Mouse (Mus musculus) telencephalon, adult 2 months (tissue): ENCODE measurements at regions not wholly inside any gene's neighbourhood (a gene's known extent, or its start where the extent isn't known, plus 50 kb on each side); places are given as distances from the start of the nearest gene placed in this dataset.
A peak's percentile ranks its signal among the peaks of the same experiment; 100 is the strongest.

Experiments
- DNase-seq: peaks from one replicate; pipeline ENCODE4 v3.0.0-alpha.2; 2011; ENCODE audit warnings: low read depth, low spot score

DNA sequence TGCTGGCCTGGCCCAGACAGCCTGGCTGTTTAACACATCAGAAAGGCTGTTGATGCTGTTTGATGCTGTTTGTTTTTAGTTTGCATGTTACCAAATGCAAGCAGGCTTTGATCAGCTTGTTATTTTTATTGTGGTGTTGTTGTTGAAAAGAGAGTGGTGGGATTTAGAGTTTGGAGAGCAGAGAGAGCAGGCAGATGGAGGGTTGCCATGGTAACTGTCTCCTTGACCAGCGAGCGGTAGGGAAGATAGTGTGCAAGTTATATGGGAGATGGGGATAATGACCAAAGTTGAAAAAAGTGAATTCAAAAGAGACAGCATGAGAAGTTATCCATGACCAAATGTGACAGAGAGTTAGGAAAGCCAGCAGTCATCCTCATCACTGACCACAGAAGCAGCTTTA is 83.3 kb downstream of the Cmc2 start:
- DNase-seq = no peak

DNA sequence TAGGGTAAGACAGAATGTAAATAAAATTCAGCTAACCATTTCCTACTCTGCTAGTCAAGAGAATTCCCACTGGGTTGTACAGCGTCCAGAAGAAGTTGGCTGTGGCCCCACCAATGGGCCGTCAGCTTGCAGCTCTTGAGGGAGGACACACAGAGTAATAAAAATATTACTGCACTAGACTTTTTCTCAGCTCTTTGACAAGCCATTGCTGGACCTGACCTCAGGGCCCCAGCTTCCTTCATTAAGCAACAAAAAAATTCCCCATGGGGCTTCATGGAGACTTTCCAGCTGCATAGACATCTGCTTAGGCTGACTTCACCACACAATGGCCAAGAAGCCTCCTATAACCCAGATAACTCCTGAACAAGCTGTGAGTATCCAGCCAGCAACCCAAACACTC is 89.1 kb downstream of the Cmc2 start:
- DNase-seq = no peak

DNA sequence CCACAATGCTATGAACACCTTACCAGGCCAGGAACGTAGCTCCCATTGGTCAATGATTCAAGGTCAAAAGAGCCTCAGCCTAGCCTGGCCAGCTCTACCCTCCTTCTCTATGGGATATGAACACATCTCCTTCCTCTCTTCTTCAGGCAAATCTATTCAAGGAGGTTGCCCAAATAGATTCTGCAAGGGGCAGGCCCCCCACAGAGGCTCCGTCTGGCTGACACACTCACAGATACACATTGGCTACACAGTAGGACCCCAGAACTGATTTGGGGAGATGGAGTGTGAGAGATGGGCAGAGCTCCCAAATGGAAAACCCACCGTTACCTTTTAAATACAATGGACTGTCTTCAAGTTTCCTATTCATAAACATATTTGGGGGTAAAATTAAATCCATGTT is 91.6 kb downstream of the Cmc2 start:
- DNase-seq = no peak

DNA sequence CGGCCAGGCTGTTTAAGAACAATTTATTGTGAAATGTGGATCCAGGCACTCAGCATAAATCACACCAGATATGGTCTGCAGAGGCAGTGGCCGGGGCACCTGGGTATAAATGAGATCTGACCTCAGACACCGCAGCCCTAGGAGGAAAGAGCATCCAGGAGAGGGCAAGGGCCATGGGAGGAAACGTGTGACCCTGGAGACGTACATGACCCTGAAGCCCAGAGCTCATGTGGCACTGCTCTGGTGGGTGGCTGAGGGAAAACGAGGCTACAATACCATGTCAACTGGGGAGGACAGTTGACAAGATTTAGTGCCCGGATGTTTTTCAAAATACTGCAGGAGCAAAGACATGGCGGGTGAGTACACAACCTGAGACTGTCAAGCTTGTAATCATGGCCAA is 93.0 kb downstream of the Cmc2 start:
- no peak for DNase-seq

DNA sequence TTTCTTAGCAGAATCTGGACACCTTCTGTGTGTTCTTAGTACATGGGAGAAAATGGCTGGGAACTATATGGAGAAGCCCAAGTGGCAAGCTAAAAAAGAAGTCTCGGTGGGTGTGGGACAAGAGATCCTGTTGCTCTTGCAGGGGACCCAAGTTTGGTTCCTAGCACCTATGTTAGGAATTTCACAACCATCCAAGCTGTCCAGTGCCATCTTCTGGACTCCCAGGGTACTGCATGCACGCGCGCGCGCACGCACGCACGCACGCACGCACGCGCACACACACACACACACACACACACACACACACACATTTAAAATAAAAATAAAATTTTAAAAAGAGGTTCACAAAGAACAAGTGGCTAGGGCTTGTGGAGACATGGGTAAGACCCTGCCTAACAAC is 94.1 kb downstream of the Cmc2 start:
- no peak for DNase-seq

DNA sequence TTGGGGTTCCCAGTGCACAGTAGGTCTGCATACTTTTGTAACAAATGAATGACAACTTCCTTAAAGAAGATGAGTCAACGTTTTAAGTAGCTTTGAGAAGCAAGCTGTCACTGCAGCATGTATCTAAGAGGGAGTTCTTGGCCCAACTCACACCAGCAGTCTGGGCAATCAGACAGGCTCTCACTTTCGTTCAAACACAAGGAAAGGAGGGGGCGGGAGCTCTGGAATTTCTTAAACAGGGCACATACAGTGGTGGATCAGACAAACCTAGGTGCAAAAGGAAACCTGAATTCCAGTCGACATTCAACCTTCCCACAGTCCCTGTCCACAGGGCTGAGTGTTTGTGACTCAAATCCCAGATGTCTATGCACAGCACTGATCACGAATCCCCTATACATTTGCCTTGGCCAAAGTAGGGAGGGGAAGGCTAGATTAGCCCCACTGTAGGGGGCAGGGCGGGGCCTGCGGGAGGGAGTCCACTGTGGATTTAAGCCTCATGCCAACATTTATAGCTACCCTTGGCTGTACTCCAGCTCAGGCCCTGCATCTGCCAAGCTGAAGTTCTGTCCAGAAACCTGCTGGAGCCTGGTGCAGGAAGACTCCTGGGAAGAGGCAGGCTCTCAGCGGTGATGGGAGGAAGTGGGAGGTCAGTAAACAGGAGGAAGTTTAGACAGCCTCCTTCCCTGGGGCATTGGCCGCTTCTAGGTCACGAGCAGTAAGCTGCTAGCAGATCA is 81.5 kb upstream of the Cdyl2 start:
- DNase-seq = no peak

DNA sequence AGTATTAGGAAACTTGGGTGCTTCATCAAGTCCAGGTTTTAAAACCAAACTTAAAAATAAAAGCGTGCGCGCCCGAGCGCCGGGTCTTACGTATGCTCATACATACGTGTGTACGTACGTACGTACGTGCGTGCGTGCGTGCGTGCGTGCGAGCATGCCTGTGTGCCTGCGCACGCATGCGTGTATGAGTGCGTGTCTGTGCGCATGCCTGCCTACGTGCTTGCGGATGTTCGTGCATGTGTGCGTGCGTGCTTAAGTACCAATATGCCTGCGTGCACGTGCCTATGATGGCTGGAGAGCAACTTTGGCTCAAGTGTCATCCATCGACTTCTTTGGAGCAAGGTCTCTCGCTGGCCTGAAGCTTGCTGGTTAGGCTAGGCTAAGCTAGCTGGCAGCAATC is 68.5 kb upstream of the Cdyl2 start:
- DNase-seq = no peak

DNA sequence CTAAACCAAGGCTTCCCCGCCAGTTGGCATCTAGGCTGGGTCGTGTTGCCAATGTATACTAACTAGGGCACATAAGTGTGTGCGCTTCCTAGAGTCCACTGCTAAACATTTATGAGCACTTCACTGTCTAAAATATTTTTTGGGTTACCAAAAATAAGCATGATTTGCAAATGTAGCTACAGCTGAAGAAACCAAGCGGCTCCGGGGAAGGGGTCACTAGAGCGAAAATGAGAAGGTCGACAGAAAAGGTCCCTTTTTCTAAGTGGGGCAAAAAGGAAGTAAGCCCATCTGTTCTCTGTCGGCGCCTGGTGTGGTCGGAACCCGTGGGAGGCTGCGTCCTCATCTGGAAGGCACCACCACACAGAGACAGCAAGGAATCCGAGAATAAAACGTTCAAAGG is 67.8 kb upstream of the Cdyl2 start:
- DNase-seq = peak; percentile 17

DNA sequence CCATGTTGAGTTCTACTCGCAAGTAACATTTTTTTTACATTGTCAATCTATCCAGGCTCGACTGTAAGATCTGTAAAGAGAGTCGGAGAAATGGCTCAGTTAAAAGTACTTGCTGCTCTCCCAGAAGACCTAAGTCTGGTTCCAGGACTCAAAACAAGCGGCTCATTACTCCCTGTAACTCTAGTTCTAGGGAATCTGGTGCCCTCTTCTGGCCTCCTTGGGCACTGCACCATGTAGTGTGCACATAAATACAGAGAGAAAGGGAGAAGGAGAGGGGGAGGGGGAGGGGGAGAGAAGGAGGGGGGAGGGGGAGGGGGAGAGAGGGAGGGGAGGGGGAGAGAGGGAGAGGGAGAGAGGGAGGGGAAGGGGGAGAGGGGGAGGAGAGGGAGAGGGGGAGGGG is 66.2 kb upstream of the Cdyl2 start:
- DNase-seq = no peak

DNA sequence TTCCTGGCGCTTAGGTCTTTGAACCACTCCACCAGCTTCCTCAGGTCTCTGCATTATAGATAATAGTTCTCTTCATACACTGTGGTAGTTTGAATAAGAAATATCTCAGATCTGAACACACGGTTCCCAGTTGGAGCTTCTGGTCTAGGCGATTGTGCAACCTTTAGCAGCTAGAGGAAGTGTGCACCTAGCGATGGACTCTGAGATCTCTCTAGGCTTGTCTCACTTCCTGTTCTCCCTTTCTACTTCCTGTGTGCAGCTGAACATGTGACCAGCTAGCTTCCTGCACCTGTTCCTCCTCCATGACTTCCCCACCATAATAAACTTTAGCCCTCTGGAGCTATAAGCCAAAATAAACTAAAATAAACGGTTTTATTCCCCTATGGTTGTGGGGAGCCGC is 62.9 kb upstream of the Cdyl2 start:
- no peak for DNase-seq

DNA sequence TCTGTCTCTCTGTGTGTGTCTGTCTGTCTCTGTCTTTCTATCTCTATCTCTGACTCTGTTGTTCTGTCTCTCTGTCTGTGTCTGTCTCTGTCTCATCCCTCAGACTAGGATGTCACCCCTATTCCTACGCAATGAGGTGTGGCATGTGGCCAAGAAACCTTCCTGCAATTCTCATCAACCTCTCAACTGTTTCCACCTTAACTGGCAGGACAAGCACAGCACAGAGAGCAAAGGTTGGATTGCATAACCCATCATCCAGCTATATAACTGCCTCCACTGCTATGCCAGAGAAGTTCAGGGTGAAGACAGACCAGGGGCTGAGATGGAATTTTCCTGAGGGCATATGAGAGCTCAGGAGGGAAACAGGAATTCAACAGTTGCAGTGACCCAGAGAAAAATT is 60.3 kb upstream of the Cdyl2 start:
- no peak for DNase-seq

DNA sequence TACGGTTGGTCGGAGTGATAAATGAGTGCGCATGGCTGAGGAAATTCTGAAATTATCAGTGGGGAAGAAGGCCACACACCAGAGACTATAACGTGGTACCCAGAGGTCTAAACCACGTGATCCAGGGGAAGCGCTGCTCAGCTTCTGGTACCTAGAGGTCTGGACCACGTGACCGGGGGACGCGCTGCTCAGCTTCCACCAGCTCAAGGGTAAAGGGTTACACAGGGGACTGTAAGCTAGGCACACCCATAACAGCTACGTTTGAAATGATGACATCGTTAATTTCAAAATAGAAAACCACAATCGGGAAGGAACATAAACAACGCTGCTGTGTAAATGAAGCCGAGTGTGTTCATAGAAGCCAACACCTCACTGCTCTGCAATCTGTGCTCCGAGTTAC is 57.5 kb upstream of the Cdyl2 start:
- DNase-seq = no peak
